Mouse (Mus musculus) B cell, adult 2 months (primary cell): ENCODE data around the gene Camta2.

ENCODE experiments used
- DNase-seq, 2 experiments: peaks; one replicate each; pipeline ENCODE4 v3.0.0; 2022

The Camta2 gene

DNA sequence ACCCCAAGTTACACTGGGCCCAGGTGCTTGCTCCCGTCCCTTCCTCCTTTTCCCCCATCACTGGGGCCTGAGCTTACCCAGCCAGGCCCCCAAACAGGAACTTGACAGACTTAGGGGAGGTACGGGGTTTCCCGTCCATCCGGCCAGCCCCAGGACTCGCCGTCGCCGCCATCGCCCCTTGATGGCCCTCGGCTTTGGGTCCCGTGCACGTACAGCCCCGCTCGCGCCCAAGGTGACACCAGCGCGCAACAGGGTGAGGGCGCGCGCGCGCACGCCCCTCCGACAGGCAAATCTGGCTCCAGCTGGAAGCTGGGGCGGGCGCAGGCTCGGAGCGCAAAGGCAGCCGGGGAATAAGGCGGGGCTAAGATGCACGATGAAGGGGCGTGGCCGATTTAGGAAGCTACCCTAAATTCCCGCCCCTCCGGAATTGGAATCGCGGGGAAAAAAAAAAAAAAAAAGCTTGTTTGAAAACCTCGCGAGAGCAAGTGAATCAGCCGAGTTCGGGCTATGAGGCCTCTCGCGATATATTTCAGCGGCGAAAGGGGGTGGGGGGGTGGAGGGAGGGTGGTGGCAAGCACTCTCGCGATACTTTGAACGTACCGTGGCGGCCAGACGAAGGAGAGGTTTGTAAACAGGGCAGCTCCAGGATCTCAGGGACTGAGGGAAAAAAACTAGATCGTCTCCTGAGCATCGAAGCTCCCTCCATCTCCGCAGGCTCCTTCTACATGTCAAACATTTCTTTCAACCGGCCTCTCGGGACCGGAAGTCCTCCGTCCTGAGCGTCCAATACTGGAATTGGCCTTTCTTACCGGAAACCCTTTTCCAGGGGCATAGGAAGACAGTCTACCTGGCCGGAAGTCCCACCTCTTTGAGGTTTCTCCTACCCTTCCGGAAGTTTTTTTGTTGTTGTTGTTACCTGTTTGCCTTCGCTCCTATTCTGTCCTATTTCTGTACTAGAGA is 40.9 kb downstream of the Camta2 start, which contains the start of the genes Rnf167 and Slc25a11:
Gene Rnf167 (plus strand): TSS at position 545 of the 960 bp plus-strand sequence.
Gene Slc25a11 (minus strand): TSS at position 789 of the 960 bp plus-strand sequence.
- DNase-seq: peak; percentile 93 to 94

DNA sequence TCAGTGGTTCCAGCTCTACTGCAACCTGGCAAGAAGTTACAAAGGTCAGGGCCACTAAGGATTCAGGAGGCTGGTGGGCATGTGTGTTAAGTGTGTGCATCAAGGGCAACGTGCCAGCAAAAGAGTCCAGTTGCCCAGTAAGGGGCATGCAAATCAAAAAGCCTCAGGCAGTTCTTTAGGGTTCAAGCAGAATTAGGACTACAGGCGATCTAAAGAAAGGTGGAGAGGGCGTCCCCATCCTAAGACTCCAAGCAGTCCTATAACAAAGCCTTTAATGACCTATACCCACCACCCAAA is 41.7 kb downstream of the Camta2 start:
- DNase-seq: no peak

DNA sequence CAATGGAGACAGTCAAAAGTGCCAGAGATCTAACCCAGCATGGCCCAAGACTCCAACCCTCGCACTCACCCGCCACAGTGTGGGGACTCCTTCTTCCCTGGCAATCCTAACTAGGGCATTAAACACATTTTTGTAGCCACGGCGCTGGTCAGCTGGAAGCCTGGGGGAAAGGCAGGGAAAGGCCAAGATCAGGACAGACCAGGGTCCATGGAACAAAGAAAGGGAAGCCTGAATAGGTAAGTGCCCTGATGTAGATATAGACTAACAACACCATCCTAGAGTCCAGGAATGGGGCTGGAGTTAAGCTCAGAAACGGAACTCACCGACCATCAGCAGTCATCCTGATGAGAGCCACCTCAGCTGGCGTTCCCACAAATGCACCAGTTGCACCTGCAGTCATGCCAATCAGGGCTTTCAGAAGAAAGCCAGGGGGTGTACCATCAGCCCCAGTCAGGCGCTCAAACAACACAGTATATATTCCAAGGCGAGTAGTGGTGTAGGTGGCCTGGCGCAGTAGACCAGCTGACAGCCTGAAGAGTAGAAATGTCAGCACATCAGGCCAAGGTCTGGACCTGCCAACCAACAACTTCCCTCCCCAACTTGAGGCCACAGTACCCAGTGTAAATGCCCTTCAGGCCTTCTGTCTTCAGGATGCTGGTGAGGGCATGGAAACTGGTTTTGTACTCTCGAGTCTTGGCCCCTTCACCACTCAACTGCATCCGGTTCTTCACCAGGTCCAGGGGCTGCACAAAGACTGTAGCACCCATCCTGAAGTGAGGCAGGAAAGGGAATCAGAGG is 42.2 kb downstream of the Camta2 start:
- no peak for DNase-seq

DNA sequence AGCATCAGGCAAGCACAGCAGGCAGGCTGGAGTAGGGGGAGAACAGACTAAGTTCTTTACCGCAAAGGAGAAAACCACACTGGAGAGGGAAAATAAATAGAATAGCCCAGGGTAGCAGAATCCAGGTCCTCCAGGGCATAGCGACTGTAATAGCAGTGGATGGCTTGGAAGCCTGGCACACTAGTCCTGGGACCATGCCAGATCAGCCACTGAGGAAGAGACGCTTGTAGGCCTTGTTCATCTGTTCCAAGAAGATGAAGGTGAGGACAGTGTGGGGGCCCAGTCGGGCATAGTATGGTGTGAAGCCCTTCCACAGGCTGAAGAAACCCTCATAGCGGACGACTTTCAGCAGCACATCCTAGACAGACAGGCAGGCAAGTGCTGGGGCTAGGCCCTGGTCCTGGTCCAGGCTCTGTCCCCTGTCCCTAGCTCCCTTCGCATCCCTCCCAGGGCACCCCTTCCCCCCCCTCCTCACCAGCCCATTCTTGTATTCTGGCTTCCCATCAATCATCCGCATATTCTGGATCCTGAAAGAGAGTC is 43.3 kb downstream of the Camta2 start:
- no peak for DNase-seq

DNA sequence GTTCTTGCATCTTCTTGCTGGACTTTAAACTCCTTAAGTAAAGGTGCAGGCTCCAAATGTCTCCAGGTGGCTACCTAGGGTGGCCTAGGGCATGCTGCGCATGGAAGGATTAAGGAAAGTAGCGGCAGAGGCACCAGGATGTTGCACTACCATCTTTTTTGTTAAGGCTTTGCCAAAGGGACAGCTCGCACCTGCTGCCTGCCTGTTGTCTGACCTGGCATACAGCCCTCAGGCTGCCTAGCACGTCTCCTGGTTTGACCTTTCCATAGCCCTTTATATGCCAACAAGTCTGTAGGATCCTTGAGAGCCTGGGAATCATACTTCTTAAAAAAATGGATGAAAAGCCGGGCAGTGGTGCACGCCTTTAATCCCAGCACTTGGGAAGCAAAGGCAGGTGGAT is 44.9 kb downstream of the Camta2 start:
- no peak for DNase-seq

DNA sequence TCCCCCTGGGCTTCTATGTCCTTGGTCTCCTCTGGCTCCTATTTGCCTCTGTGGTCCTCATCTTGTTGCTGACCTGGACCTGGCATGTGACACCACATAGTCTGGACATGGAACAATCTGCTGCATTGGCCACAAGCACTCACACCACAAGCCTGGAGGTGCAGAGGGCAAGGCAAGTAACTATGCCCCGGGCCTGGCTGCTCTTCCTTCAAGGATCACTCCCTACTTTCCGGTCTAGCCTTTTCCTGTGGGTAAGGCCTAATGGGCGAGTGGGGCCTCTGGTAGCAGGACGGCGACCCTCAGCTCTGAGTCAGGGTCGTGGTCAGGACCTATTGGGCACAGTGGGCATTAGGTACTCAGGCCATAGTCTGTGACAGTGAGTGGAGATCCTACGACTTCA is 46.7 kb downstream of the Camta2 start:
- DNase-seq: no peak

DNA sequence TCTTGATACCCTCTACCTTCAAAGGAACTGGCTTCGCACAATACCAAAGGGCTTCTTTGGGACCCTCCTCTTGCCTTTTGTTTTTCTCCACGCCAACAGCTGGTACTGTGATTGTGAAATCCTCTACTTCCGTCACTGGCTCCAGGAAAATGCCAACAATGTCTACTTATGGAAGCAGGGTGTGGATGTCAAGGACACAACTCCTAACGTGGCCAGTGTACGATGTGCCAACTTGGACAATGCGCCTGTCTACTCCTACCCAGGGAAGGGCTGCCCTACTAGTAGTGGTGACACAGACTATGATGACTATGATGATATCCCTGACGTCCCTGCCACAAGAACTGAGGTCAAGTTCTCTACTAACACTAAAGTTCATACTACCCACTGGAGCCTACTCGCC is 47.9 kb downstream of the Camta2 start:
- no peak for DNase-seq

DNA sequence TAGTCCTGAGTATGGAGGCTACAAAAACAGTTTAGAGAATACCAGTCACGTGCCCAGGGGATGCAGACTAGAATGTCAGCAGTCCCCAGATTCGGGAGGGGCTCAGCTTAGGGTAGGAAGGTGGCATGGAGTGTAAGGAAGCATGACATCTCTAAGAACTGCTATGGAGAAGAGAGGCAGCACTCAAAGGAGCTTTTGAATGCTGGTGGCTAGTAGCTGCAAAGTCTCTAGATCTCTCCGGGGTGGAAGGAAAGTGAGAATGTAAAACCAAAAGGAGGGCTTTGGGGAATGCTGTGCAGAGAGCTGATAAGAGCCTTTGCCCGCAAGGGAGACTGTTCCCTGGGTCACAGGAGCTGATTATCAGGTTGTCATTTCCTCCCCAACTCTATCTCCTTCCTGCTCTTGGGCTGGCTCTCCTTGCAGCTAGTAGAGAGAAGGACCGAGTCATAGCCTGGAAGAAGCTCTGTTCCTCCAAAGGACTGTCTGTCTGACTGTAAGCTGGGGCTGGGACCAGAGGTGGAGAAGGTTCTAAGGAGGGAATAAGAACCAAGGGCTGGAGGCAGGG is 49.1 kb downstream of the Camta2 start, which contains the start of gene Gp1ba:
Gene Gp1ba (plus strand): TSS at position 409 of the 565 bp plus-strand sequence.
- DNase-seq: no peak

DNA sequence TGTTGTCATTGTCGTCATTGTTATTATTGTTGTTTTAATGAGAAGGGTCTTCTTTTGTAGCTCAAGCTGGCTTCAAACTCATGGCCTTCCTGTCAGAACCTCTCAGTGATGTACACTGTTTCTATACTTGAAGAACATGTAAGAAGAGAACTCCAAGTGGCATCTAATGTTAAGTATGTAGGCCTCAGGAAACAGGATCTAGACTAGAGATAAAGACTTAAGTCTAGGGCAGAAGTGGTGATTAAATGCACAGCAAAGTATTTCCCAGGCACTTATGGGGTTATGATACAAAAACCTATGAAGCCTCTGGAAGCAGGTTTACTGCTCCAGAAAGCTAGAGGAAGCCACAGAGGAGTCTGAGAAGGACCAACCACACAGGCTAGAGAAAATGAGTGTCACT is 49.6 kb downstream of the Camta2 start:
- DNase-seq: no peak

DNA sequence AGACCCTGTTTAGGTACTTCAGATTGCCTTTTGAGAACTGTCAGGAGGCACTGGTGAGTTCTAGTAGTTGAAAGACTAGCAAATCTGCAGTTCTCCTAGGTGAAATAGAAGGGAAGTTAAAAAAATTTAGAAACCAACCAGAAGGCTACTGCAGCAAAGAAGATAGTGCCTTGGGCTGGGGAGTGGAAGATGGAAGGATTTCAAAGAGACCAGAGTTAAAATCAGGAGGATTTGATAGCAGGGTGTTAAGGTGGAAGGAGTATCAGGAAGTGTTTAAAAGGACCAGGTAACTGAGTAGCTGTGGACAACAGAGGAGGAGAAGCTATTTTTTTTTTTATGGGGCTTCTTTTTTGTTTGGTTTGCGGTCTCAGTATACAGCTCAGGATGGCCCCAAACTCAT is 50.1 kb downstream of the Camta2 start:
- DNase-seq: no peak

DNA sequence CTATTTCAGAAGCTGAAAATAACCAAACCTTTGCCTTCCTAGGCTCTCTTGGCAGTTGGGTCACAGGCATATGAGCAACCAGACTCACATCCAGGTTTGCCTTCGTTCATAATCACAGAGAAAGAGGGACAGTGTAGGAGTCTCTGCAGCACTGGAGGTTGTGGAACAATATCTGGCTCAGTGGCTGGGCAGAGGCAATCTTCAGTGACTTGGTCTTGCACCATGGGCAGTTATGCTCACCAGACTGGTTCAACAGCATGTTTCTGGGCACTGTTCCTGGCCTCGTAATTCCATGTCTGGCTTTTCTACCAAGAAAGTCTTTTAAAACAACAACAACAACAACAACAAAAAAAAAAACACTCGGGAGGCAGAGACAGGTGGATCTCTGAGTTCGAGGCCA is 52.3 kb downstream of the Camta2 start:
- DNase-seq: no peak

DNA sequence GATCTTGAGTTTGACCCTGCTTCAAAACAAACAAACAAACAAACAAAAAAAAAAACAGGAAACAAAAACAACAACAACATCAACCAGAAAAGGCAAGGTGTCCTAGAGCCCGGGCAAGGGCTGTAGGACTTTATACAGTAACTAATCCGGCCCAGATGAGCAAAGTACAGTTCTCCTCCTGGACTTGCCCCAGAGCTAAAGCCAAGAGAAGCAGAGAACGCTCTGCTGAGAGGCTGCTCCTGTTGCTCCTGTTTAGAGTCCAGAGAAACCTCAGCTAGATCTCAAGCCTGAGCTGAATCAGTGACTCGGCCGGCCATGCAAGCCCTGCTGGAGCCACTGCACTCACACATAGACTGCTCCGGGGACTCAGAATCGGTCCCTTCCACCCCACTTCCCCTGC is 57.8 kb downstream of the Camta2 start:
- no peak for DNase-seq

DNA sequence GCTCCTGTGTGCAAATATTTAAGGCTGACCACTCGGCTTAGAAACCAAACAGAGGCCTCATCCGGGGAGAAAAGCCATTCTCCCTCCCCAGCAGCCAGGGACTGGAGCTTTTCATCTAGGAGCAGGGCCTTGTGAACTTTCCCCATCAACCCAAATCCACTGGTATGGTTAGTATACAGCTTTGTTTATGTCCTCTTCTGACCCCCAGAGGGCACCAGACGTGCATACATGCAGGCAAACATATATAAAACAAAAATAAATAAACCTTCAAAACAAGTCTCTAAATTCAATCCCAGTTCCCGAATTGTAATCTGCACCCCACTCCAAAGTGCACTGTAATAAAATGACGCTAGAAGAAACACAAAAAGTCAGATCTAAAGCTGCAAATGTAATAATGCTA is 58.3 kb downstream of the Camta2 start:
- peak; percentile 54 to 64 for DNase-seq

DNA sequence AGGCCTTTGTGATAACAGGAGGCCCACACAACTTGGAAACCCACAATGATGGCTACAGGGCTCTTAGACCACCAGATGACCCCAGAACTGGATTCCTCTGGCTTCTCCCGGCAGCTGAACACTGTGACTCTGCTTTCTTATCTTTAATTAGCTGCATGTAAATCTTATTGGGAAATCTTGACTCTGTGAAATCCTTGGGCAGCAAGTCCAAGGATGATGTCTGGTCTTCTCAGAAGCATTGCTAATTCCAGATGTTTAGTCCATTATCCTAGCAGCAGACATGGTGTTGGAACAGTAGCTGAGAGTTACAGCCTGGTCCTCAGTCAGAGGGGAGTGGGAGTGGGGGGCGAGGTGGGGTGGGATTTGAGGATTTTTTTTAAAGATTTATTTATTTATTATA is 59.5 kb downstream of the Camta2 start:
- no peak for DNase-seq

DNA sequence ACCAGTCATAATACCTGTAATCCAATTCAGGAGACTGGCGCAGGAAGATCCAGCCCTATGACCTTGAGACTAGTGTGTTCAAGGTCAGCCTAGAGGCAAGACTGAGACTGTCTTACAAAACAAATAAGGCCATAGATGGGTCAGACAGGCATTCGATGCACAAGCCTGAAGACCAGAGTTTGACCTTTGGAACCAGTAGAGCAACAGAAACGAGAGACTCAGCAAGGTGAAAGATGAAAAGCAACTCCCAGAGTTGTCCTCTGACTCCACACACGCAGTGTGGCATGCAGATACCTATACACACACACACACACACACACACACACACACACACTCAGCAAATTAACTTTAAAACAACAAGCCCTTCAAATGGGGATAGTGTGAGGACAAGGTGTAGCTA is 61.0 kb downstream of the Camta2 start:
- DNase-seq: no peak

DNA sequence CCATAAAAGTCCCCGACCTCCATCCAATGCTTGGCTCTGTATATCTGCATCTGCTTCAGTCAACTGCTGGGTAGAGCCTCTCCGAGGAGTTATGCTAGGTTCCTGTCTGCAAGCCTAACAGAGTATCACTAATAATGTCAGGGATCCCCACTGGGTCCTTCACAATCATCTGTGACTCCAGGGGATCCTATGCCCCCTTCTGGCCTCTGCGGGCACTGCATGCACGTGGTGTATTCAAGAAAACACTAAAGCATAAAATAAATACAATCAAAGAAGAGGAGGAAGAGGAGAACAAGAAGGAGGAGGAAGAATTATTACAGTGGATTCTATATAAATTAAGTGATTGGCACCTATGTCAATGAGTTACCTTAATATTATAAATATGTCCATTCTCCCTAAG is 62.4 kb downstream of the Camta2 start:
- peak; percentile 76 to 80 for DNase-seq

DNA sequence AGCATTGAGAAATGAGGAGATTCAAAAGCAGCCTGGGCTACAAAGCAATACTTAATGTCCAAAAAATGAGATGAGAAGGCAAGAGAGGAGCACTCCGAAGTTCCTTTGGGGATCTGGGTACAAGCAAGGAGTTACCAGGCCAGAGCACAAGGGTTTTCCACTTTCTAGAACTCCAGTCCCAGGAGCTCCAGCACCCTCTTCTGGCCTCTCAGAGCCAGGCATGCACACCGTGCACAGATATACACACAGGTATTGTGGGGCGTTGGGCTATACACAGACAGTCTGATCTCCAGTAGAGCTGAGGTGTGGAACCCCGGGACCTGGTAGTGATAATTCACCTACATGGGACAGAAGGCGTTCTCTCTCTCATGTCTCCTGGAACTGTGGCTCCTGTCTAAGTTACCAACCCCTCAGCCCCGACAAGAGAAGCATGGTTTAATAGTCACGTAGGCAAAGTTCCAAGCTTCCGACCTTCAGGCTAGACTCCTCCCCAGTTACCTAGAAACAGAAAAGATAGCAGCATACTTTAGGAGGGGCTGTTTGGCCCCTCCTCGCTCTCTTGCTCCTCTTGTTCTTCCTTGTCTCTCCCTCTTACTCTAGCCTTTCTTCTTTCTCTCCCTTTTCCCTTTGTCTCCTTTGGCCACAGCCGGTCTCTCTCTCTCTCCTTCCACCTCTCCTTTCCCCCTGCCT is 64.7 kb downstream of the Camta2 start:
- DNase-seq: no peak

DNA sequence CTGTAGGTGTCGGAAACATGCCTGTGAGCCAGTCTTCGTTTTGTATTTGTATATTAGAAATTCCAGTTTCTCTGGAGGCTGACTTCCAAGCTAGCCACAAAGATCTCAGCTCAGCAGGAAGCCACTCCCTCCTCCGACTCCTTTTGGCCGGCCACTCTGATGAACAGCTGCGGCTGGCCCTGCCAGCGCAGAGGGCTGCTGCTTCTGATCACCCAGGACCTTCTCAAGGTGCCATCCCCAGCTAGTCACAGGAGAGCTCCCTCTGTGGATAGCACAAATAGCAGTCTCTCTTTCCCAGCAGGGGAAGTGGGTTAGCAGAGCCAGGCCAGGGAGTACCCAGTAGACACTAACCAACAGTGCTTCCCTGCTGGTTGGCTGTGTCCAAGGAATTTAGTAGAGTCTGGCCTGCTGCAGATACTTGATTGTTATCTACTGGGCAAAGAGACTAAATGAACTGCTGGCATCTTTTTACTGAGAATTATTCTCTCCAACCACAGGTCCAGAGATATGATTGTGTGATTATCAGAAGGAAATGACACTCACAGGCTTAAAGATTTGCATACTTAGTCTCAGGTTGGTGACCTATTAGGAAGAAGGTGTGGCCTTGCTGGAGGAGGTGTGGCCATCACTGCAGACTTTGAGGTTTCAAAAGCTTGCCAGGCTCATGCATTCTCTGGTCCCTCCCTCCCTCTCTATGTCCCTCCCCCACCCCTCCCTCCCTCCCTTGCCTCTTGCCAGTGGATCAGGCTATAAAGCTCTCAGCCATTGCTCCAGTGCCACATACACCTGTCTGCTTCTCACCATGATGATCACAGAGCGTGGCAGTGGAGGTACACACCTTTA is 65.7 kb downstream of the Camta2 start:
- peak; percentile 50 to 59 for DNase-seq
